Mouse (Mus musculus) midbrain, embryonic 12.5 days (tissue): ENCODE measurements around the gene Spock1. TPM values are rescaled to one million over a fixed set of nuclear protein-coding genes. Genes with fewer than 3 reads are reported as not detected.

Experiments
- ATAC-seq: fragments of 200-750 bp; cut with Nextera tagmentation; 2 replicates; pipeline ENCODE4 v1.8.0; 2017; ENCODE audit warnings: low read depth, moderate TSS enrichment, moderate library complexity; ENCODE audit not compliant: low FRiP score
- H3K27ac ChIP-seq: fragments of 300-500 bp; sonication (generic); replicated peaks from 2 replicates; pipeline ENCODE4 v1.5.1; 2016; ENCODE audit warnings: mild to moderate bottlenecking
- H3K27me3 ChIP-seq: fragments of 300-500 bp; sonication (generic); 2 replicates; pipeline ENCODE4 v1.6.1; 2016; ENCODE audit warnings: mild to moderate bottlenecking
- H3K36me3 ChIP-seq: fragments of 300-500 bp; sonication (generic); 2 replicates; pipeline ENCODE4 v1.6.1; 2016
- H3K4me1 ChIP-seq: fragments of 300-500 bp; sonication (generic); 2 replicates; pipeline ENCODE4 v1.6.1; 2016
- H3K4me2 ChIP-seq: fragments of 300-500 bp; sonication (generic); replicated peaks from 2 replicates; pipeline ENCODE4 v1.6.1; 2016; ENCODE audit warnings: mild to moderate bottlenecking, moderate library complexity
- H3K4me3 ChIP-seq: fragments of 300-500 bp; sonication (generic); 2 replicates; pipeline ENCODE4 v1.5.1; 2016; ENCODE audit warnings: mild to moderate bottlenecking
- H3K9ac ChIP-seq: fragments of 300-500 bp; sonication (generic); replicated peaks from 2 replicates; pipeline ENCODE4 v1.6.1; 2016; ENCODE audit warnings: mild to moderate bottlenecking, moderate library complexity
- H3K9me3 ChIP-seq: fragments of 300-500 bp; sonication (generic); 2 replicates; pipeline ENCODE4 v1.6.1; 2016; ENCODE audit warnings: mild to moderate bottlenecking
- WGBS: fragments of 180-500 bp; shearing (Covaris S2); methylation state at CpG from one replicate; pipeline ENCODE4 v1.1.7; 2016; 5-methylcytosine and 5-hydroxymethylcytosine counted together
- polyA plus RNA-seq: library from polyadenylated mRNA; unstranded; fragments of >200 nt; fragmentation: Nextera tagmentation; extraction: Ambion mirVana; gene quantifications from 2 replicates; pipeline ENCODE4 v1.2.1, GENCODE M21; 2016

Gene Spock1
- polyA plus RNA-seq, 1 experiment from 2014 or later, result 22.4 TPM

DNA sequence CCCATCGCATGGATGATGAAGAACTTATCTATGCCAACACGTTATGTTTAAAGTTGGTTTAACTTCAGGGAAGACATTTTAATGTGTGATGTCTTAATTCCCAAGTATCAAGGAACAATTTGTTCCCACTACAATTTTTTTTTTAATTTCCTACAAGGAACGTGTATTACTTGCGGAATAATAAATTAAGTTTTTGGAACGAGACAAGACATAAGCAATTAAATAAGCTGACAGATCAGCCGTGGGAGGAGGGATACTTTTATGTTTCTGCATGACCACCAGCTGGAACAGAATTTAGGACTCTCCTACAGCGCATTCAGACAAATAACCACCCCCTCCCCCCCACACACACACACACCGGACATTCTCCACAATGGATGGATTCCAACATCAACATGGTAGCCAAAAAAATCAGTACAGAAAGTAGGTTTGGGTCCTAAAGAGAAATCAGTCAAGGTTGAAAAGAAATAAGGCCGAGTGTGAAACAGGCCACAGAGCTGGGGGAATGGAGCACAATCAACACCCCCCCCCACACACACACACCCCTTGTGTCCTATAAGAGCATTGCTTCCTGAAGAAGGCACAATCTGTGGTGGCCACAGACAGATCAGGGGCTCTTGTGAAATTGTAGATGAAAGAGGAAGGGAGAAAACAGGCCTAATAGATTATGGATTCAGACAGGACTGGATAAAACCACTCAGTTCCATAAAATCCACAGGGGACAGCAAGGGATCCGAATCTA, 111.0 kb downstream of the Spock1 start:
- no peak overlapping the region for H3K27ac ChIP-seq
- H3K9ac ChIP-seq, result no peak overlapping the region
- no peaks in the 10 kb centered on the region for H3K9me3 ChIP-seq
- H3K4me3 ChIP-seq, result no peak overlapping the region
- ATAC-seq, result no peak
- peaks cover 2% of the 10 kb centered on the region; the same call in 1 of the 2 replicates for H3K4me1 ChIP-seq
- H3K4me2 ChIP-seq, result no peak overlapping the region
- 90% methylated on average over 10 of the region's 10 CpGs for WGBS
- no peaks in the 10 kb centered on the region for H3K36me3 ChIP-seq
- no peaks in the 10 kb centered on the region for H3K27me3 ChIP-seq

DNA sequence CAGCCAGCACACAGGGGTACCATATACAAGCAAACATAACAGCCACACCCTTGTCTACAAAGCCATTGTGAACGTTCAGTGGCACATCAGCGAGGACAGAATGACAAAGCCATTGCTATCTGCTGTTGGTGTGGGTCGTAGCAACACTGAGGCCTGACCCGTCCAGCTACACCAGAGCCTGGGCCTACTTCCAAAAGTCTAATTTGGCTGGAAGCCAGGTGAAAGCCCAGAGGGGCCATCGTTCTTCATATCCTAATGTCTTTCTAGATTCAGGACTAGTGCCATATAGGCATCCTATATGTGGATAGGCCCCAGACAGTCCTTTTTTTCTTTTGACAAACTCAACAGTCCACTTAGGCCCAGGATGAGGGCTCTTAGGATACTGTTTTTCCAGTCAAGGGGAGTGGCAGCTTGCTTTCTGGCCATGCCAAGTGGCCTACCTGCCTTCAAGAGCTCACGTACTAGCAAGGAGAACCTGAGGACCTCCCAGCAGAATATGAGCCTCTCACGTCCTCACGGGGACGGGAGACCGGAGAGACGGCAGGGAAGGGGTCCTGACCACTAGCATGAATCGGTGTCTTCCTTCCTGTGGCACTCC, 114.4 kb downstream of the Spock1 start:
- Histone ChIP-seq H3K27ac (no peak overlapping the region), H3K9me3 (no peaks in the 10 kb centered on the region), H3K4me1 (peaks cover 21% of the 10 kb centered on the region), H3K4me2 (no peak overlapping the region), H3K36me3 (no peaks in the 10 kb centered on the region), H3K4me3 (no peak overlapping the region), H3K27me3 (no peaks in the 10 kb centered on the region), H3K9ac (no peak overlapping the region)
- ATAC-seq, result no peak
- 93% methylated on average over 12 of the region's 12 CpGs for WGBS

DNA sequence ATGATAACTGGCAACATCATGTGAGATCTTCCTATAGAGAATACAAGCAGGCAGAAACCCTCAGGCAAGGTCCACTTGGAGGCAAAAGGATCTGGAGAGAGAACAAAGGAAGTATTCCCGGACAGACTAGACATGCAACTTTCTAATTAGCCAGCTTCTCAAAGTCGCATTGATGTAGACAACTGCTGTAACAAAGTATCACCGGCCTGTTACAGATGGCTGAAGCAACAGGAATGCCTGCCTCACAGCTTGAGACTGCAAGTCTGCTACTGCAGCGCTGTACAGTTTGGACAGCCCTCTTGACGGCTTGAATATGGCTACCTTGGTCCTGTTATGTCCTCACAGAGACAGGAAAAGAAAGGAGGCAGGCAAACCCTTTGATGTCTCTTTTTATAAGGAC, 118.3 kb downstream of the Spock1 start:
- 45% methylated on average over 5 of the region's 5 CpGs for WGBS
- Histone ChIP-seq H3K4me1 (peaks cover 19% of the 10 kb centered on the region), H3K9me3 (peaks cover 4% of the 10 kb centered on the region; the same call in 1 of the 2 replicates), H3K4me3 (no peak overlapping the region), H3K36me3 (no peaks in the 10 kb centered on the region), H3K4me2 (no peak overlapping the region), H3K27me3 (no peaks in the 10 kb centered on the region), H3K9ac (no peak overlapping the region), H3K27ac (0 out of 2 replicates have a peak overlapping the region, but pooled peaks have one; percentile 1)
- no peak for ATAC-seq

DNA sequence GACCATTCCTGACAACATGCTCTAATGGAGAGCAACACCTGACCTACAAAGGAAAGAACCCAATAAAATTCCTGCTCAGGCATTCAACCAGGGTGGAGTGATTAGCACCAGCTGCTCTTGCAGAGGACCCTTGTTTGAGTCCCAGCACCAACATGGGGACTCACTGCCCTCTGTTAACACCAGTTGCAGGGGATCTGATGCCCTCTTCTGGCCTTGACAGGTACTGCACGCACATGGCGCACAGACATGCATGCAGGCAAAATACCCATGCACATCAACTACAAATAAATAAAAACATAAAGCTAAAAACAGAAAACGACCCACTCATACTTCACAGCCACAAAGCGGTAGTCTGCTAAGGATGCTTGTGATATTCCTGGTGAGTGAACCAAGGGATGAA, 119.8 kb downstream of the Spock1 start:
- ATAC-seq, result no peak
- Histone ChIP-seq H3K4me3 (no peak overlapping the region), H3K9ac (no peak overlapping the region), H3K36me3 (no peaks in the 10 kb centered on the region), H3K9me3 (peaks cover 4% of the 10 kb centered on the region; the same call in 1 of the 2 replicates), H3K4me1 (peaks cover 19% of the 10 kb centered on the region), H3K4me2 (no peak overlapping the region), H3K27ac (no peak overlapping the region), H3K27me3 (no peaks in the 10 kb centered on the region)
- WGBS, result 94% methylated on average over 4 of the region's 4 CpGs

DNA sequence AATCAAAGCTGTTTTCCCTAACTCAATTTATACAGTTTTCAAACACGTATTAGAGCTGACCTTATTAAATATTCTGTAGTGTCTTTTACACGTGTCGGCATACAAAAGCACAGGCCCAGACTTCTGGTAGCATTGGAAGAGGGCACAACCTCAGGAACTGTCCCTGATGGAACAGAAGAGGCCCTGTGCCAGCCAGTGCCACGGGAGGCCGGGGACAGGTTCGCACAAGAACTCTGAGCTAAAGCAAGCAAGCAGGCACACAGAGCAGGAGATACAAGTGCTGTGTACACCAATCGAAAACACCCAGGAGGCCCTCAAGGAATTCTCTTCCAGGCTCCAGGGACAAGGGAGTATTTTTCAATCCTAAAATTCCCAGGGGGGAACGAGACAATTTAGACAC, 121.9 kb downstream of the Spock1 start:
- Histone ChIP-seq H3K4me1 (peaks cover 19% of the 10 kb centered on the region), H3K4me2 (no peak overlapping the region), H3K9me3 (peaks cover 4% of the 10 kb centered on the region; the same call in 1 of the 2 replicates), H3K27me3 (no peaks in the 10 kb centered on the region), H3K27ac (no peak overlapping the region), H3K36me3 (no peaks in the 10 kb centered on the region), H3K4me3 (no peak overlapping the region), H3K9ac (no peak overlapping the region)
- WGBS, result 74% methylated on average over 8 of the region's 8 CpGs
- ATAC-seq, result no peak

DNA sequence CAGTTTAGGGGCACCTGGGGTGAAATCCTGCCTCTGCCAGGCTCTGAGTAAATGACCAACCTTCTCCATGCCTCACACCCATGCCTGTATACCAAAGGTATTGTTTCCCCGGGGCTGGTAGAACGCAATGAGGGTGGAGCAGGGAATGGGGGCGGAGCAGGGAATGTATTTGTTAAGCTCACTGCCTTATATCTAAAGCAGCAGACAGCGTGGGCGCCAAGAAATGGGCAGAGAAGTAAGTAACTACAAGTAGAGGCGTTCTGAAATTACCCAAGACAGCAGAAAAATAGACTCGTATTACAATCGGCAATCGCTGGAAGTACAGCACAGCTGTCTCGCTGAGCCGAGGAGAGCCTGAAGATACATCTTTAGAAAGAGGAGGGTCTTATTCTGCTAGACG, 125.2 kb downstream of the Spock1 start:
- Histone ChIP-seq H3K9ac (no peak overlapping the region), H3K4me3 (no peak overlapping the region), H3K4me1 (no peaks in the 10 kb centered on the region), H3K27ac (no peak overlapping the region), H3K27me3 (no peaks in the 10 kb centered on the region), H3K9me3 (0 out of 2 replicates have a peak, but pooled peaks cover 6% of the 10 kb centered on the region), H3K4me2 (no peak overlapping the region), H3K36me3 (no peaks in the 10 kb centered on the region)
- no peak for ATAC-seq
- 84% methylated on average over 12 of the region's 12 CpGs for WGBS

DNA sequence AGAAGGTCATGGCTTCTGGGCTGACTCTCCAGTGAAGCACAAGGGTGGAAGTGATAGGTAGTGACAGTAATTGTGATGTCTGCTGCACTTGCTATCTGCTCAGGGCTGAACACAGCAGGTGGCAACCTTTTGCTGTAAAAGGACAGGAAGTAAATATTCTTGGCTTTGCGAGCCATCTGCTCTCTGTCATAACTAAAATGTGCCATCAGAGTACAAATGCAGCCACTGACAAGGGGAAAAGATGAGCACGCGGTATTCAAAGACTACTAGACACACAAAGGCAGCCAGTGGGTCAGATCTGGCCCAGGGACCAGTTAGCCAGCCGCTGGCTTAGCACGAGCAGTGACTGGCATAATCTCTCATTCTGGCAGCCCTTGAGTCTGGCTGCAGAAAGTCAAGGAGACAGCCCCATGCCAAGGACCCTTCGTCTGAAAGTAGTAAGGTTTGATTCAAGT, 126.0 kb downstream of the Spock1 start:
- 0 out of 2 replicates have a peak, but pooled peaks cover 6% of the 10 kb centered on the region for H3K9me3 ChIP-seq
- H3K9ac ChIP-seq, result no peak overlapping the region
- no peak overlapping the region for H3K27ac ChIP-seq
- no peak overlapping the region for H3K4me2 ChIP-seq
- 80% methylated on average over 6 of the region's 6 CpGs for WGBS
- no peak overlapping the region for H3K4me3 ChIP-seq
- H3K4me1 ChIP-seq, result no peaks in the 10 kb centered on the region
- H3K27me3 ChIP-seq, result no peaks in the 10 kb centered on the region
- no peaks in the 10 kb centered on the region for H3K36me3 ChIP-seq
- ATAC-seq, result no peak

DNA sequence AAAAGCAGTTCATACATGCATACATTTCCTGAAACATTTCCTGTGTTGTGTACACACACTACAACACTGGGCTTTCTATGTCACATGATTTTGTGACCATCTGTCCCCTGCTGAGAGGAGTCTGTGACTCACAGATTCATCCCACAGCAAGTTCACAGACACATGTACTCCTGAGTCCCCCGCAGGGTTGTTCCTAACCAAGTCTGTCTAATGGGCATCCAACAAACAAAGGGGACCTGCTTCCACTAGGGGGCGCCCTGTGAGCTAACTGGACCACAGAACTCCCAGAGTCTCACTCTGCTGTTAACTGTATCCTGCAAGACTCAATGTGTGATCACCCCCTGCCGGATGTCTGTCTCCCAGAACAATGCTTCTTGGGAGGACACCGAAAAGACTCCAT, 129.0 kb downstream of the Spock1 start:
- ATAC-seq, result no peak

DNA sequence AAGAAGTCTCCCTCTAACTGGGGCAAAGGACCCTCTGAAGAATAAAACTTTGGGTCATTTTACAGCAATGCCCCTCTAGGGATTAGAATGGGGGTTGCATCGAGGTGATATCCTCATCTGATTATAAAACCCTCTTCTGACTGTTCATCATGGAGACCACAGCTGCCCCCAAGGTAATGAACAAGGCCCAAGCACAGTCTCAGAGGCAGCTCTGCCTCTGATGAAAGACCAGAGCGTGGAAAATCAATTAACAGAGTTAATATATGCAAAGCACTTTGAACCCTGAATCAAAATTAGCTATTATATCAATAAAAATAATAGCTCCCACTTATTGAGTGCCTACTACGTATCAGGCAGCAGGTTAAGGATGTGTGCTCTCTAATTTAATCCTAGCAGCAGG, 129.6 kb downstream of the Spock1 start:
- H3K4me1 ChIP-seq, result no peaks in the 10 kb centered on the region
- H3K4me2 ChIP-seq, result no peak overlapping the region
- H3K4me3 ChIP-seq, result no peak overlapping the region
- H3K27me3 ChIP-seq, result no peaks in the 10 kb centered on the region
- no peak overlapping the region for H3K9ac ChIP-seq
- no peak overlapping the region; the same call in 1 of the 2 replicates for H3K27ac ChIP-seq
- ATAC-seq, result 0 out of 2 replicates have a peak, but pooled peaks have one; percentile 27
- 45% methylated on average over 3 of the region's 3 CpGs for WGBS
- 0 out of 2 replicates have a peak, but pooled peaks cover 6% of the 10 kb centered on the region for H3K9me3 ChIP-seq
- no peaks in the 10 kb centered on the region for H3K36me3 ChIP-seq

More for the DNA sequence above, 129.0 kb downstream of the Spock1 start:
- H3K9me3 ChIP-seq, result 0 out of 2 replicates have a peak, but pooled peaks cover 6% of the 10 kb centered on the region
- no peaks in the 10 kb centered on the region for H3K27me3 ChIP-seq
- H3K4me3 ChIP-seq, result no peak overlapping the region
- H3K27ac ChIP-seq, result no peak overlapping the region
- WGBS, result 84% methylated on average over 4 of the region's 4 CpGs
- H3K4me2 ChIP-seq, result no peak overlapping the region
- no peaks in the 10 kb centered on the region for H3K36me3 ChIP-seq
- H3K4me1 ChIP-seq, result no peaks in the 10 kb centered on the region
- no peak overlapping the region for H3K9ac ChIP-seq

DNA sequence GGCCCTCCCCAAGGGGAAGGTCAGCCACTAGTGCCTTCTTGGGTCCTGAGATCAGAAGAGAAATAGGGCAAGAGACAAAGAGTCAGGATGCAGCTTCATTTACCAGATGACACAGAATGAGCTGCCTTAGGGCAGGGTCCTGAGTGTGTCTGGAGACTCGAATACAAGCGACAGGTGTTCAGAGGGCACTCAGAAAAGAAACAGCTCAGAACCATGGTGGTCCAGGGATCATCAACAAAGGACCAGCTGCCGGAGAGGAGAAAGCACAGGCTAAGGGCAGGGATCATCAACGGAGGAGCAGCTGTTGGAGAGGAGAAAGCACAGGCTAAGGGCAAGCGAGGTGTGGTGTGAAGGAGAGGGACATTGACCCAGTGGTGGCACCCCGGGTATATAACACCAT, 136.1 kb downstream of the Spock1 start:
- Histone ChIP-seq H3K4me1 (peaks cover 4% of the 10 kb centered on the region; the same call in 1 of the 2 replicates), H3K27ac (no peak overlapping the region), H3K4me2 (no peak overlapping the region), H3K27me3 (no peaks in the 10 kb centered on the region), H3K9ac (no peak overlapping the region), H3K4me3 (no peak overlapping the region), H3K9me3 (no peaks in the 10 kb centered on the region), H3K36me3 (no peaks in the 10 kb centered on the region)
- 77% methylated on average over 6 of the region's 6 CpGs for WGBS
- no peak for ATAC-seq

DNA sequence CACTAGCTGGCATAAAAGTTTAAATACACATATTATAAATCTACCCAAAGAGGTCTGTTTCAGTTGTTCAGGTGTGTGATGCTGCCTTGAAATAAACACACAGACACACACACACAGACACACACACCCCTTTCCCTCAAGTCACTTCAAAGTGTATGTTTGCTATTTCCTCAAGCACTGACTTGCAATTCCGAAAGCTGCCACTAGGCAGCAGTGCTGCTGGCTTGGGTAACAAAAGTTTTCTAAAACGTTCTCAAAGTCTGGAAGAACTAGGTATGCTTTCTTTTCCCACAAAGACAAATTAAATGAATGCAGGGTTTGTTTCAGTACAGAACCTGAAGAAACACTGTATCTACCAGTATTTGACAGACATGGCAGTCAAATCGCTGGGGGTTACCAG, 141.4 kb downstream of the Spock1 start:
- WGBS, result 67% methylated on average over 3 of the region's 3 CpGs
- H3K27ac ChIP-seq, result no peak overlapping the region
- no peaks in the 10 kb centered on the region for H3K36me3 ChIP-seq
- H3K9ac ChIP-seq, result no peak overlapping the region
- peaks cover 4% of the 10 kb centered on the region; the same call in 1 of the 2 replicates for H3K4me1 ChIP-seq
- H3K27me3 ChIP-seq, result no peaks in the 10 kb centered on the region
- H3K9me3 ChIP-seq, result no peaks in the 10 kb centered on the region
- no peak for ATAC-seq
- H3K4me3 ChIP-seq, result no peak overlapping the region
- no peak overlapping the region for H3K4me2 ChIP-seq

DNA sequence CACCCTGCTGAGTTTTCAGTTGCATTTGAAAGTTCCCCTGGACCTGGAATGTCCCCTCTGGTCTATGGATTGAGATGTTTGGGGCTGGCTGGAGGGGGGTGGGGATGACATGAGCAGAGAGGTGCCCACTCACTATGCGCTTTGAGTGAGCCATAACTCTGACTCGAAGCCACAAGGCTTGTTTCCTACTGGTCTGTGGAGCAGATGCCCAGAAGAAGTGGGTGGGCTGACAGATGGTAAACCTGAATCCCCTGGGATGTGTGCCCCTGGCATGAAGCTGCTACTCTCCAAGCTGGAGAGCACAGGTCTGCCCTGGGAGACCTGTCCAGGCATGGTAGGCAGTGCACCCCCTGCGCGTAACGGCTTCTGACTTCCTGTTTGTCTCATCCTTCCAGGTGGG, 147.0 kb downstream of the Spock1 start:
- Histone ChIP-seq H3K4me2 (no peak overlapping the region), H3K9ac (no peak overlapping the region), H3K36me3 (no peaks in the 10 kb centered on the region), H3K27ac (no peak overlapping the region), H3K9me3 (no peaks in the 10 kb centered on the region), H3K27me3 (no peaks in the 10 kb centered on the region), H3K4me1 (0 out of 2 replicates have a peak, but pooled peaks cover under 1% of the 10 kb centered on the region), H3K4me3 (no peak overlapping the region)
- 90% methylated on average over 5 of the region's 5 CpGs for WGBS
- ATAC-seq, result no peak
